Mouse (Mus musculus) liver, postnatal 0 days (tissue): ENCODE measurements at regions not wholly inside any gene's neighbourhood (a gene's known extent, or its start where the extent isn't known, plus 50 kb on each side); places are given as distances from the start of the nearest gene placed in this dataset.
A peak's percentile ranks its signal among the peaks of the same experiment; 100 is the strongest.

Source experiments
- ATAC-seq: fragments of 200-750 bp; cut with Nextera tagmentation; 2 replicates; pipeline ENCODE4 v1.8.0; 2017; ENCODE audit warnings: mild to moderate bottlenecking, moderate library complexity
- DNase-seq: peaks from one replicate; pipeline ENCODE4 v3.0.0-alpha.2; 2016
- H3K27ac ChIP-seq: fragments of 300-500 bp; sonication (generic); 2 replicates; pipeline ENCODE4 v1.5.1; 2014; ENCODE audit warnings: antibody characterized with exemption, moderate library complexity, mild to moderate bottlenecking, low read depth
- H3K27me3 ChIP-seq: fragments of 300-500 bp; sonication (generic); 2 replicates; pipeline ENCODE4 v1.6.1; 2014; ENCODE audit warnings: low read length, control low read depth, mixed read lengths; ENCODE audit not compliant: insufficient read depth
- H3K36me3 ChIP-seq: fragments of 300-500 bp; sonication (generic); replicated peaks from 2 replicates; pipeline ENCODE4 v1.6.1; 2014; ENCODE audit warnings: mild to moderate bottlenecking, control low read depth, low read length, moderate library complexity, mixed read lengths; ENCODE audit not compliant: insufficient read depth
- H3K4me1 ChIP-seq: fragments of 300-500 bp; sonication (generic); 2 replicates; pipeline ENCODE4 v1.6.1; 2014; ENCODE audit warnings: antibody characterized with exemption, mild to moderate bottlenecking, control low read depth; ENCODE audit not compliant: insufficient read depth
- H3K4me2 ChIP-seq: fragments of 300-500 bp; sonication (generic); 2 replicates; pipeline ENCODE4 v1.6.1; 2014; ENCODE audit warnings: low read depth, mild to moderate bottlenecking, low read length, moderate library complexity, mixed read lengths
- H3K4me3 ChIP-seq: fragments of 300-500 bp; sonication (generic); 2 replicates; pipeline ENCODE4 v1.5.1; 2014; ENCODE audit warnings: low read depth, low read length
- H3K9ac ChIP-seq: fragments of 300-500 bp; sonication (generic); replicated peaks from 2 replicates; pipeline ENCODE4 v1.6.1; 2014; ENCODE audit warnings: mild to moderate bottlenecking, moderate library complexity
- H3K9me3 ChIP-seq: fragments of 300-500 bp; sonication (generic); 2 replicates; pipeline ENCODE4 v1.6.1; 2016; ENCODE audit warnings: mild to moderate bottlenecking, control low read depth, low read length, mixed read lengths
- CTCF ChIP-seq: sonication (generic); IDR thresholded peaks from 2 replicates; pipeline ENCODE4 v1.5.1; 2016; ENCODE audit warnings: antibody characterized with exemption, low read depth
- EP300 ChIP-seq: IDR thresholded peaks from 2 replicates; pipeline ENCODE4 v1.6.1; 2016; ENCODE audit warnings: antibody characterized with exemption, low read depth, mild to moderate bottlenecking
- WGBS: fragments of 180-500 bp; shearing (Covaris S2); extraction: QIAGEN DNeasy Blood & Tissue Kit; methylation state at CpG from one replicate; pipeline ENCODE4 v1.1.7; 2014; ENCODE audit not compliant: insufficient replicate concordance; 5-methylcytosine and 5-hydroxymethylcytosine counted together

GRCm38 (mm10) chr11:15572716-15573115 is 684.8 kb upstream of the Vstm2a start:
- Histone ChIP-seq H3K27ac (no peak overlapping the region), H3K9me3 (0 out of 2 replicates have a peak, but pooled peaks cover 2% of the 10 kb centered on the region), H3K4me3 (no peak overlapping the region), H3K4me1 (no peaks in the 10 kb centered on the region), H3K9ac (no peak overlapping the region), H3K4me2 (no peak overlapping the region), H3K27me3 (no peaks in the 10 kb centered on the region), H3K36me3 (no peaks in the 10 kb centered on the region)
- TF ChIP-seq CTCF (no peak), EP300 (no peak)
- ATAC-seq (no peak), DNase-seq (no peak)

GRCm38 (mm10) chr11:15619963-15620362 is 637.6 kb upstream of the Vstm2a start:
- Histone ChIP-seq H3K27me3 (no peaks in the 10 kb centered on the region), H3K36me3 (no peaks in the 10 kb centered on the region), H3K4me3 (no peak overlapping the region), H3K9ac (no peak overlapping the region), H3K4me2 (no peak overlapping the region), H3K27ac (no peak overlapping the region), H3K4me1 (no peaks in the 10 kb centered on the region), H3K9me3 (no peaks in the 10 kb centered on the region)
- DNase-seq (no peak), ATAC-seq (no peak)
- TF ChIP-seq EP300 (no peak), CTCF (no peak)
- 61% methylated on average over 4 of the region's 4 CpGs for WGBS

- no peak for TF ChIP-seq EP300
- no peak for TF ChIP-seq CTCF
- ATAC-seq, result no peak
Observed at GRCm38 (mm10) chr11:15649025-15649680, 608.4 kb upstream of the Vstm2a start.

DNA sequence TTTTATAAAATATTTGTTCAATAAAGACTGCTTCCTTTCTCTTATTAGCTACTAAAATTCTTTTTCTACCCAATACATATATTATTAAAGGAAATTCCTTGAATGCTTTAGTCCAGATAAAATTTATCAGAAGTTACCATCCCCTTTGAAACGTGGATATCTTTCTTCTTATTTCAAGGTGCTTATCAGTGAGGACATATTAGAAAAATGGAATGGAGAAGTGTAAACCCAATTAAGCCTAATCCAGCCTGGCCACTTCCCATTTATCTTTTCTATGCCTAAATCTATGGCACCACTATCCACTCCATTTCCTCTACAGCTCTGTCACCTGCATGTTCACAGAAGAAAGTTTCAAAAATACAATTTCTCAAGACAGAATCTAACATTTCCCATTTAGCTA is 568.5 kb upstream of the Vstm2a start:
- Histone ChIP-seq H3K9me3 (no peaks in the 10 kb centered on the region; the same call in 1 of the 2 replicates), H3K27me3 (no peaks in the 10 kb centered on the region), H3K36me3 (no peaks in the 10 kb centered on the region), H3K27ac (no peak overlapping the region), H3K9ac (no peak overlapping the region), H3K4me1 (no peaks in the 10 kb centered on the region), H3K4me3 (no peak overlapping the region), H3K4me2 (no peak overlapping the region)
- TF ChIP-seq EP300 (peak; percentile 66), CTCF (no peak)
- 26% methylated on average over 1 of the region's 1 CpGs for WGBS
- ATAC-seq (no peak; the same call in 1 of the 2 replicates), DNase-seq (no peak)

More at GRCm38 (mm10) chr11:15649025-15649680, 608.4 kb upstream of the Vstm2a start:
- H3K27ac ChIP-seq, result no peak overlapping the region
- no peaks in the 10 kb centered on the region for H3K36me3 ChIP-seq
- H3K27me3 ChIP-seq, result no peaks in the 10 kb centered on the region
- DNase-seq, result no peak
- H3K4me2 ChIP-seq, result no peak overlapping the region
- H3K9ac ChIP-seq, result no peak overlapping the region
- H3K9me3 ChIP-seq, result no peaks in the 10 kb centered on the region
- H3K4me1 ChIP-seq, result no peaks in the 10 kb centered on the region
- H3K4me3 ChIP-seq, result no peak overlapping the region

GRCm38 (mm10) chr11:15698001-15698756 is 559.3 kb upstream of the Vstm2a start:
- H3K27me3 ChIP-seq, result no peaks in the 10 kb centered on the region
- no peak overlapping the region for H3K27ac ChIP-seq
- 37% methylated on average over 2 of the region's 2 CpGs for WGBS
- peak; percentile 36; the same call in 1 of the 2 replicates for ATAC-seq
- no peak for DNase-seq
- H3K9ac ChIP-seq, result no peak overlapping the region
- no peak overlapping the region for H3K4me2 ChIP-seq
- no peaks in the 10 kb centered on the region for H3K36me3 ChIP-seq
- peak; percentile 49 for TF ChIP-seq EP300
- no peak for TF ChIP-seq CTCF
- H3K4me1 ChIP-seq, result no peaks in the 10 kb centered on the region
- no peak overlapping the region for H3K4me3 ChIP-seq
- no peaks in the 10 kb centered on the region for H3K9me3 ChIP-seq

DNA sequence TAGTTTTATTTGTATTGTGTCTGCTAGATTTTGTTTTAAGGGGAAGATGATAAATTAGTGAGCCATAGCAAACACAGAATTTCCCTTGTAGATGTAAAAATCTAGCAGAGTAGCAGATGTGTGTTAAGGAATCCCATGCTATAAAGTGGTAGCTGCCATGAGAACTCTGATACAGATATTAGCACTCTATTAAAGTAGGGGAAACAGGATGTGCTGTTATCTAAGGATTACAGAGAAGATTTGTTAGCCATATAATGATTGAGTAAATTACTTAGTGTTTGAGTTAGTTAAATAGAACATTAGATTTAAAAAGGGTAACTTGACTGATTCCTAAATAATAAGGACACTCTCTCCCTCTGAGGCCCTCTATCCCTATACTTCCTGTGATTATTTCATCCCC is 541.5 kb upstream of the Vstm2a start:
- Histone ChIP-seq H3K27ac (no peak overlapping the region), H3K4me3 (no peak overlapping the region), H3K4me2 (no peak overlapping the region), H3K9ac (no peak overlapping the region), H3K27me3 (no peaks in the 10 kb centered on the region), H3K36me3 (no peaks in the 10 kb centered on the region), H3K9me3 (no peaks in the 10 kb centered on the region), H3K4me1 (no peaks in the 10 kb centered on the region)
- DNase-seq, result no peak
- no peak for TF ChIP-seq EP300
- TF ChIP-seq CTCF, result no peak
- no peak for ATAC-seq
